Mouse (Mus musculus): ENCODE results near the gene Diras1. TPM values are rescaled to one million over a fixed set of nuclear protein-coding genes. Genes with fewer than 3 reads are reported as not detected.
A peak's percentile ranks its signal among the peaks of the same experiment; 100 is the strongest.

Gene Diras1
- total RNA-seq, 4 experiments from 2014 or later: 88.3 to 96.9 (median 90.2) TPM

GRCm38 (mm10) chr10:81029031-81029430 is 3.6 kb upstream of the Diras1 start:
- DNase-seq (ENCODE audit: low spot score in 2 of 2): no peak

- no peak for DNase-seq (ENCODE audit: low spot score in 2 of 2)
Observed at GRCm38 (mm10) chr10:81028219-81028618, 2.8 kb upstream of the Diras1 start.

GRCm38 (mm10) chr10:81027331-81027730 is 1.9 kb upstream of the Diras1 start:
- DNase-seq (ENCODE audit: low spot score in 2 of 2): no peak

DNA sequence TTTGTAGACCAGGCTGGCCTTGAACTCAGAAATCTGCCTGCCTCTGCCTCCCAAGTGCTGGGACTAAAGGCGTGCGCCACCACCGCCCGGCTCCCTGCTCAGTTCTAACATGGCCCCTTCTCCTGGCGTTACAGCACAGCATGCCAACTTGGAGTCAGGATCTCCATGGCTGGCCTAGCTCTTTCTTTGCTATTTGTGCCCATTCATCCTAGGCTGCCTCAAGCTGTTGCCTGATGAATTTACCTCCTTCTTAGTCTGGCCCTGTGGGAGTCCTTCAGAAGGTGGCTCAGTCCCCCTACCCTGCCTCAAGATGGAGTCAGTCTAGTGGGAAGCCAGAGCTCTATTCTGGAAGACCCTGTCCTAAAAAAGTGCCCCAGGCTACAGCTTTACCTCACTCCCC is 1.4 kb upstream of the Diras1 start:
- no peak for DNase-seq (ENCODE audit: low spot score in 2 of 2)

GRCm38 (mm10) chr10:81025047-81025621 is 328 bp downstream of the Diras1 start:
- DNase-seq (ENCODE audit: low spot score in 2 of 2): no peak

GRCm38 (mm10) chr10:81024346-81024937 is 1.0 kb downstream of the Diras1 start:
- no peak for DNase-seq (ENCODE audit: low spot score in 2 of 2)

DNA sequence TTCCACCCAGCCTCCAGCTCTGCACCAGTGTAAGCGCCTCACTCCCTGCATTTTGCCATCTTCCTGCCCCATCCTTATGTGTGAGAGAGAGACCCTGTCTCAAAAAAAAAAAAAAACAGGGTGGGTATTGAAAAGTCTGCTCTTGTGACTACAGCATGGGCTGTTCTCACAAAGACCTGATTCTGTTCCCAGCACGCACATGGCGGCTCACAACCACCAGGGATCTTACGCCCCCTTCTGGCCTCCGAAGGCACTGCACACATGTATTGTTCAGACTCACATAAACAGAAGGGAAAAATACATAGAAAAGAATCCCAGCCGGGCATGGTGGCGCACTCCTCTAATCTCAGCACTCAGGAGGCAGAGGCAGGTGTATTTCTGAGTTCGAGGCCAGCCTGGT is 2.7 kb downstream of the Diras1 start:
- no peak for DNase-seq (ENCODE audit: low spot score in 2 of 2)

DNA sequence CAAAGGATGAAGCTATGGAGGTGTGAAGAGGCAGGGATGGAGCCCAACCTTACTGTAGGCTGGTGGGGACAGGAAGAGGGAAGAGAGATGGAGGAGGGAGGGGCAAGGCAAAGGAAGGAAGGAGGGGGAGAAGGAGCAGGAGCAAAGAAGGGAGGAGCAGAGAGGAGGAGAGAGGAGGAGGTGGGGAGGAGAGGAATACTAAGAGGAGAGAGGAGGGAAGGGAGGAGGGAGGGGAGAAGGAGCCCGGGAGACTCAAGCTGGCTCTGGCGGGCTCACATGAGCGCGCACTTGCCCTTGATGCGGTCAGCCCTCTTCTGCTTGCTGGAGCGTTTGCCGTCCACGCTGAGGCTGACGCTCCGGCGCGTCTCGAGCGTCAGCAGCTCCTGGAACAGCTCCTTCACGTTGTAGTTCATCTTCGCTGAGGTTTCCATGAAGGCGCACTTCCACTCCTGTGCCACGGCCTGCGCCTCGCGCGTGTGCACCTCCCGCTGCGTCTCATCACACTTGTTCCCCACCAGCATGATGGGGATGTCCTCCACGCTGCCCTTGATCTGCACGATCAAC is 3.8 kb downstream of the Diras1 start:
- no peak for DNase-seq (ENCODE audit: low spot score in 2 of 2)

DNA sequence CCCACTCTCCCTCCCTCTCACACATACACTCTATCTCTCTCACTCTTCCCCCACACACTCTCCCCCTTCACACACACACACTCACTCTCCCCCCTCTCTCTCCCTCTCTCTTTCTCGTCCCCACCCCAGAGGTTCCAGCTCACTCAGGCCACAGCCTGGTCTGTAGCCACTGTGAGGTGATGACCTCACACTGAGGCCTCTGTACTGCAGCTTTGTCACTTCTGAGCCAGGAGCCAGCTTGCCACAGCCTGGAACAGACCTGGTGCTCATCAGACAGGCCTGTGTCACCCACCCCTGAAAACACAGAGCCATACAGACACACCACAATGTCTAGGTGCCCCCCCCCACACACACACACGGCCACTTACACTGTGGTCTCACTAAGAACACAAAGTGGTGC is 5.3 kb downstream of the Diras1 start:
- DNase-seq (ENCODE audit: low spot score in 2 of 2): no peak

- DNase-seq (ENCODE audit: low spot score in 2 of 2): no peak
Observed at GRCm38 (mm10) chr10:81019687-81020086, 5.8 kb downstream of the Diras1 start.

DNA sequence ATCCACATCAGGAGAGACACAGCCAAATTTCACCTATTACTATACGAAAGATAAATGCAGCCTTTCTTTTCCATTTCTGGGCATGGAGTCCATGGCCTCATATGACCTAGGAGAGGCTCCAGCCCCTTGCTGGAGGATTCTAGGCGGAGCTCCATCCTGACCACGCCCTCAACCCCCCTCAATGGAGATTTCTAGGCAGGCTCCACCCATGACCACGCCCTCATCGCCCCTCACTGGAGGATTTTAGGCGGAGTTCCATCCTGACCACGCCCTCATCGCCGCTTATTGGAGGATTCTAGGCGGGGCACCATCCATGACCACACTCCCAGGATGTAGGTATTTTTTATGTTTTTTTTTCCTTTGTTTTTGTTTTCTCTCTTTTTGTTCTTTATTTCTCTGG is 7.1 kb downstream of the Diras1 start:
- no peak for DNase-seq (ENCODE audit: low spot score in 2 of 2)

DNA sequence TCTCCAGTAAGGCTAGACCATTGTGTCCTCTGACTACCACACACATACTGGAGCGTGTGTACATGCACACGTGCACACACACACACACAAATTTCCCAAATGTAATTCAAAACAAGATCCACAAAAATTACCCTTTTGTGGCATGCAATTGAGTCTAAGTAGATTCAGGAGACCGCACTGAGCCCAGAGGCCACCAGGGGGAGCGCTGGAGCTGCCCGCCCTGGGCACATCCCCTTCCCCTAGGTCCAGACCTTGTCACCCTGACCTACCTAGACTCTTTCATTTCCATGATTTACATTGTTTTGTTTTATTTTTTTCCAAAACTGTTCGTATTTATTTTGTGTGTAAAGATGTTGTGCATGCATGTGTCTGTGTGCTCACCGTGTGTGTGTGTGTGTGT is 8.8 kb downstream of the Diras1 start:
- peak in 1 of 2 experiments; percentile 61 for DNase-seq (ENCODE audit: low spot score in 2 of 2)

GRCm38 (mm10) chr10:81015666-81016065 is 9.8 kb downstream of the Diras1 start:
- no peak for DNase-seq (ENCODE audit: low spot score in 2 of 2)

GRCm38 (mm10) chr10:81014393-81015384 is 10.8 kb downstream of the Diras1 start, which contains the start of gene Gng7:
Gene Gng7, minus strand, starts transcription at chr10:81014945.
- DNase-seq (ENCODE audit: low spot score in 2 of 2): peak; percentile 98 to 99

DNA sequence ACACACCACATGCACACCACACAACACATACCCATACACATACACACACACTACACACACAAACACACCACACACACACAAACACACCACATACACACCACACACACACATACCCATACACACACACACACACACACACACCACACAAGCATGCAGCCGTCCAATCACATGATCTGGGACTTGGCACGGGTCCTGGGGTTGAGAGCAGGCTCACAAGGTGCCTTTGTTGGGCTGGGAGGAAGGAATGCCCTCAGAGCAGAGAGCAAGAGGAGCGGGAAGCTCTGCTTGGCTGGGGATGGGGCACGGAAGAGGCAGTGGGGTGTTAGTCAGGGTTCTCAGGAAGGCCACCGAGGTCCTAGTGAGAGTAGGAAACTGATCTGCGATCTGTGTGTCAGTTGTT is 14.6 kb downstream of the Diras1 start:
- DNase-seq (ENCODE audit: low spot score in 2 of 2): no peak

DNA sequence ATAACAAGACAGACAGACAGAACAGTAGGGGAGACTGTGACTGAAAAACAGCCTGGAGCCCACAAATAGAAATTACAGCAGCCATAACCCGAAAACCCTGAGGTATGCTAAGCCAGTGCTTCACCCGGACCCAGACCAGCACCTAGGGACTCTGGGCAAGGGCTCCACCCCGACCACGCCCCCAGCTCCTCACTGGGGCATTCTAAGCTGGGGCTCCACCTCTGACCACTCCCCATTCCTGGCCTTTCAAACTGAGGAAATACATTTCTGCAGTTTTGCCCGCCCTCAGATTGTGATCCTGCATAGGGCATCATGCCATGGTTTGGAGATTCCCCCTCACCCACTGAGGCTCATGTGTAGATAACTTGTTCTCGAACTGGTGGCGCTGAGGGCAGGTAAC is 18.2 kb downstream of the Diras1 start:
- no peak for DNase-seq (ENCODE audit: low spot score in 2 of 2)

GRCm38 (mm10) chr10:81006005-81006677 is 19.3 kb downstream of the Diras1 start:
- no peak for DNase-seq (ENCODE audit: low spot score in 2 of 2)

DNA sequence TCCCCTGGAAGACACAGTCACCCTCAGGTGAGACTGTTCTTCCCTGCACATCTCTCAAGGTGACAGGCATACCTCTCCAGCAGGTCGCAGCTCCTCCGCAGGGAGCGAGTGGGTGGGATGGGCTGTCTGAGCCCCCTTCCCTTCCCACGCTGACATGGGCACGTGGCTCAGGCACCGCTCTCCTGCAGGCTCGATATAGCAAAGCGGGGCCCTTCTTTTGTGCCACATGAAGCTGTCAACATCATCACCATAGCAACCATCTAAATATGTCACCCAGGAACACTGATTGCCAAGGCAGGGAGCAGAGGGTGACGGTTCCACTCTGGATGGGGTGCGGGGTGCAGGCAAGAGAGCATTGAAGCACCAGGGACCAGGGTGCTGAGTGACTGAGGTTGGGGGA is 24.3 kb downstream of the Diras1 start:
- peak; percentile 68 to 83 for DNase-seq (ENCODE audit: low spot score in 2 of 2)

- no peak for DNase-seq (ENCODE audit: low spot score in 2 of 2)
Observed at GRCm38 (mm10) chr10:81000197-81001062, 25.0 kb downstream of the Diras1 start.

Measured in layer of hippocampus, adult 8-10 months (tissue).